Mouse (Mus musculus): ENCODE data around the gene Pcbp1. TPM values are rescaled to one million over a fixed set of nuclear protein-coding genes. Genes with fewer than 3 reads are reported as not detected.
A peak's percentile ranks its signal among the peaks of the same experiment; 100 is the strongest.

Gene Pcbp1
- total RNA-seq, 2 experiments from 2014 or later: 227 to 230 TPM

DNA sequence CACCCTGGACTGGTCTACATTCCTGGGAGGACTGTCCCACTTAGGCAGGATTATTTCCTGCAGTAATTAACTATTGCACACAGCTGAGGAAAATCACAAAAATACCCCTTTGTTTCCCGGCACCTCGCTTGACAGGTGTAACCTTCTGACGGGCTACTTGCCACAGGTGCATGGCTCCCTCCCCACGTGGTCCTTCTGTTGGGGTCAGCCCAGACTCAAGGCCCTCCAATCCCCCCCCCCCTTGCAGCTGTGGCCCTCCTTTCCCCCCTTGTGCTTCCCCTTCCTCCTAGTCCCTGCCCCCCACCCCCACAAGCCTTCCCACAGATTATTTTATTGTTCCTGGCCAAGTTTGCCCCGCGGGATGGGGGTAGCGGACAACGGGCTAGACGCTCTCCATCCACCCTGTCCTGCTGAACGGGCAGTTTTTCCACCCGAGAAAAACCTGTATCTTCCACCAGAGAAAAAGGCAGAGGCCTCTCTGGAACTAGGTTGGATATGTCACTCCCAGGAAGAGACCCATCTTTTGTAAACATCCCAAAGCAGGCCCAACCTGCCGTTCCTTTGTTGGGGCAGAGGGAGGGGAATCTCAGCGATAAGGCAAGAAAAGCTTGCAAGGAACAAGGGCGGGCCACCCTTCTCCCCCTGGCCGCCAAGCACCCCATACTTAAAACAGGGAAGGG lies 2.2 kb downstream of the Pcbp1 start:
- peak; percentile 30 for DNase-seq

DNA sequence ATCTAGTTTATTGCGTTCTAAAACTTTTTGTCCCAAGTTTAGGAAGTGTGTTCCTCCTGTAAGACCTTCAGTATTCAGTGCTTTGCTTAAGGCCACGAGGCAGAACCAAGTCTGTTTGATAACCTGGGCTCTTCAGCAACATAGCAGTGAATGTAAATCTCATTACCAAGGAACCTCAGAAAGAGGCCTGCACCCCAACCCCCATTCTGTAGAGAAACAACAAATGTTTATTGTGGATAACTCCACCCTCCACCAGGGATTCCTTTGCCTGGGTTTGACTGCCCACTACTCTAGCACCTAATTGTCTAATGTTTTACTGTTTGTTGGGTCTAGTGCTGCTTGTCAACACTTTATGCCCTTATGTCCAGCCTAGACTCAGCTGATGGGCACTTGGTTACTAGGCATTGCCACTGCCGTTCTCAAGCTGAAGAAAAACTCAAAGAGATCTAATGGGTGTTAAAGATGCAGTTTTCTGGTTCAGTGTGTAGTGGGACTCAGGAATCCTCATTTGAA lies 2.8 kb downstream of the Pcbp1 start:
- no peak for DNase-seq

GRCm38 (mm10) chr6:86522001-86522911 lies 3.9 kb downstream of the Pcbp1 start:
- DNase-seq: peak; percentile 12

DNA sequence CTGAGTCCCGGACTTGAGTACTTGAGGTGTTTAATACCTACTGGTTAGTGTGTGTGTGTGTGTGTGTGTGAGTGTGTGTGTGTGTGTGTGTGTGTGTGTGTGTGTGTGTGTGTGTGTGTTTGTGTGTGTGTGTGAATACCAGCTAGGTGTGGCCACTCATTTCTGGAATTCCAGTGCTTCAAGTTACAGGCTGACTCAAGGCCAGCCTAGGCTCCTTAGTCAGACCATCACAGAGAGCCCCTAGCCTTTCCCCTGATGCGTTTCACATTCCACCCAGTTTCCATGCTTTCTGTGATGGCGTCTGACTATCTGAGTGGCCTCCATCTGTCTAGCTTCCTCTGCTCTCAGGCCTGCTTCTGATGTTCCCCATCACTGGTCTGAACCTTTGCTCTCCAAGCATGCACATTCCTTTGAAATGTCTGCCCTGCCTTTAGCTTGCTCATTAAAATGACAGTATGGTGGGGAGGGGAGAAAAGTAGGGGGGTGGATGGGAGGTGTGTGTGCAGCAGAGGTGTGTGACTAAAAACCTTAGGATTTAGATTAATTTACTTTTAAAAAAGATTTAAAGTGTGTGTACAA lies 6.3 kb downstream of the Pcbp1 start:
- no peak for DNase-seq

DNA sequence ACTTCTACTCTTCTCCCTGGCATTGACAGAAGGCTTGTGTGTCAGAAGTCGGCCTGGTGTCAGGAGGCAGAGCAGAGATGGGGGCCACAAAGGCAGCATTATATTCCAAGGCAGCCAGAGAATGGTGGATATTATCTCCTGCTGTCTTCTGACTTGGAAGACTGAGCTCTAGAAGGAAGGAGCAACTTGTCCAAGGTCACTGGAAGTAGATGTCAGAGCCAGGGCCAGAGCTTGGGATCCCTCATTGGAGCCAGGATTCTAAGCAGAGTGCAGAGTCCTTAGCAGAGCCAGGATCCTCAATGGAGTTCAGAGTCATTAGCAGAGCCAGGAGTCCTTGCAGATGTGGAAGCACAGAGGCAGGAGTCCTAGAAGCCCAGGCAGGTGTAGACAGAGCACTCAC lies 10.1 kb downstream of the Pcbp1 start:
- peak; percentile 59 for DNase-seq

DNA sequence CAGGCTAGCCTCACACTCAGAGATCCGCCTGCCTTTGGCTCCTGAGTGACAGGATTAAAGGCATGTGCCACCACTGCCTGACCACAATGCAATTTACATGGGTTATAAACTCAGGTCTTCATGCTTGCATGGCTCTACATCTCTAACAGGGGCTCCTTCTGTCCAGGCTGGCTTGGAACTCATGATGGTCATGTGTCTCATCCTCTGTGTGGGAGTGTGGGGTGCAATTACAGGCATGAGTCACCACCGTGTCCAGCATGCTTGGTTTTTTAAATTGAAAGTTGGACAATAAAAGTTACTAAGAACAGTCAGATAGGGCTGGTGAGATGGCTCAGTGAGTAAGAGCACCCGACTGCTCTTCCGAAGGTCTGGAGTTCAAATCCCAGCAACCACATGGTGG lies 12.8 kb downstream of the Pcbp1 start:
- DNase-seq: no peak

- no peak for DNase-seq
These were observed 15.1 kb downstream of the Pcbp1 start for GRCm38 (mm10) chr6:86510979-86511378.

DNA sequence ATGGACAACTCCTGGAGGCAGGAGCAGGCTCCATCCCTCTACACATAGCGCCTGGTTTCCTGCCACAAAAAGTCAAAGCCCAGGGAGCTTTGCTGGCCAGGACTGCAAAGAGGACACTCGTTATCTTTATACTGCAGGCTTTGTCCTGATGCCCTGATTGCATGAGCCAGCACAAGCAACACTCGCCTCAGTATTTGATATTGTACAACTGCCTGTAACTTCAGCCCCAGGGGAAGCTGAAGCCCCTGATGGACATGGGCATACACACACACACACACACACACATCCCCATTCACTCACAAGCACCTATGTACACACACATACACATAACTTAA lies 16.3 kb downstream of the Pcbp1 start:
- no peak for DNase-seq

- no peak for DNase-seq
These were observed 16.8 kb downstream of the Pcbp1 start for GRCm38 (mm10) chr6:86509194-86509865.

DNA sequence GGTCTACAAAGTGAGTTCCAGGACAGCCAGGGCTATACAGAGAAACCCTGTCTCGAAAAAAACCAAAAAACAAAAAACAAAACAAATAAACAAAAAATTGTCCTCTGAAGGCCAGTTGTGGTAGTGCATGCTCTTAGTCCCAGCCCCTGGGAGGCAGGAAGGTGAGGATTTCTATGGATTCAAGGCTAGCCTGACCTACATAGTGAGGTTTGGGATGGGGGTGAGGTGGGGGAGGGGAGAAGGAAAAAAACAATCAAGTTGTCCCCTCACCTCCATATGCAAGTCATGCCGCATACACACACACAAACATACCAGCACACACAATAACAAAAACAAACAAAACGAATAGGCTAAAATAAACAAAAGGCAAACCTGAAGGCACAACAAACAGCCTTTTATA lies 17.4 kb downstream of the Pcbp1 start:
- DNase-seq: no peak

GRCm38 (mm10) chr6:86507116-86507515 lies 19.0 kb downstream of the Pcbp1 start:
- DNase-seq: no peak

- DNase-seq: no peak
These were observed 19.8 kb downstream of the Pcbp1 start for GRCm38 (mm10) chr6:86506309-86506708.

GRCm38 (mm10) chr6:86505671-86506070 lies 20.4 kb downstream of the Pcbp1 start:
- DNase-seq: no peak

DNA sequence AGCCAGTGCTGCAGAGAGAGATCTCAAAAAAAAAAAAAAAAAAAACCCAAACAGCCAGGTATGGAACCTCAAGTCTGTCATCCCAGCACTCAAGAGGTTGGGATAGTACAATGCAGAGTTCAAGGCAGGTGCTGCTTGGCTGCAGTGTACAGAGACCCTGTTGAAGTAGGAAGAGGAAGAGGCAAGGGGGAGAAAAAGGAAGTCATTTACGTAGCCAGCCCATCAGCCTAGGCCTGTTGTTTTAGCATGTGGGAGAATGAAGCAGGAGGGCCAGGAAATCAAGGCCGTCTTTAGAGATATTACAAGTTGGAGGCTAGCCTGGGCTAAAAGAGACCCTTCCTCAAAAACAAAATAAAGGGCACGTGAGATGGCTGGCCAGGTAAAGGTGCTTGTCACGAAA lies 22.6 kb downstream of the Pcbp1 start:
- no peak for DNase-seq

- DNase-seq: no peak
These were observed 26.5 kb downstream of the Pcbp1 start for GRCm38 (mm10) chr6:86499571-86500109.

- no peak for DNase-seq
These were observed 28.0 kb downstream of the Pcbp1 start for GRCm38 (mm10) chr6:86497942-86498732.

- DNase-seq: peak; percentile 57
These were observed 28.9 kb downstream of the Pcbp1 start for GRCm38 (mm10) chr6:86497071-86497815.

DNA sequence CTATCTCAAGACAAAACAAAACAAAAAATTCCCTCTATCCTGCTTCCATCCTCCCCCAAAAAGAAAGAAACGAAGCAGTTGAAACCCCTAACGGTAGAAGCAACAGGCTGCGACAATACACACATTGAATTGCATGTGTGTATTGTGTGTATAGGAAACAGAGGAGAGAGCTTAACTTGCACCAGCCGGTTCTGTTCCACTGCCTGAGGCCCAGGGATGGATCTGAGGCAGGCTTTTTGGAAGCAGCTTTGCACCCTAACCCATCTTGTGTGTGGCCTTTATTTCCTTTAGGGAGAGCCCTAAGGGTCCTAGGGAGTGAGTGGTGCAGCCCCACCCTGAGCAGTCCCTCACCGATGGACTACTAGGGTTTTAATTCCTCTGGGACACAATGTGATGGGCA lies 29.5 kb downstream of the Pcbp1 start:
- DNase-seq: no peak

DNA sequence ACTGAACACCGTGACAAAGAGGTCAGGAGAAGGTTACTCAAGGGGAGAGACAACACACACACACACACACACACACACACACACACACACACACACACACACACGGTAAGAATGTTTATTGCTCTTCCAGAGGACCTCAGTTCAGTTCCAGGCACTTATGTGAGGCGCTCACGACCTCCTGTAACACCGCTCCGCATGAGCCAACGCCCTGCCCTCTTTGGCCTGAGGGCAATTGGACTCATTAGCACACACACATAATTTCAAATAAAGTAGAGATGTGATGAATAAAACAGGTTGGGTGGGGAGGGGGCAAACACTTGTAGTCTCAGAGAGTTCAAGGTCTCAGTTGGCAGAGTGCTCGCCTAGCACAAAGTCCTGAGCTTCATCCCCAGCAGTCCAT lies 30.0 kb downstream of the Pcbp1 start:
- no peak for DNase-seq

DNA sequence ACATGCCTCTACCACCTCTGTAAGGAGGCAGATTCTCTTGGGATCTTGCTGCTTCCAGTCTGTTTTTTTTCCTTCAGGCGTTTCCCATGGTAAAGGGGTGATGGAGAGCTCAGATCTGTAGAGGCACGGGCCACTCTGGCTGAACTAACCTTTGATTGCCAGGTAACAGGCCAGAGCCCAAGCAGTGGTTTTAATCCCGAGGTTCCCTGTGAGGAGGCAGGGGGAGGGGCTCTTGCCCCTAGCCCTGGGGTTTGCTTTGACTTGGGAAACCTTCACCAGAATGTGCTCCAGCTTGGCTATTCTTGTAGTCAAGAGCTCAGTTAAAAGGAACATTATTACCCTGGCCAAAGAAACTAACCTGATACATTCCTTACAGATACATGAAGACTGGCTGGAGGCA lies 30.5 kb downstream of the Pcbp1 start:
- no peak for DNase-seq

GRCm38 (mm10) chr6:86494767-86495166 lies 31.4 kb downstream of the Pcbp1 start:
- no peak for DNase-seq
